Mouse (Mus musculus) forebrain, embryonic 14.5 days (tissue): ENCODE data around the gene Scyl3. TPM values are rescaled to one million over a fixed set of nuclear protein-coding genes. Genes with fewer than 3 reads are reported as not detected.

Experiments
- ATAC-seq: fragments of 200-750 bp; cut with Nextera tagmentation; 2 replicates; pipeline ENCODE4 v1.8.0; 2017; ENCODE audit warnings: mild to moderate bottlenecking, moderate library complexity
- DNase-seq: peaks from one replicate; pipeline ENCODE4 v3.0.0-alpha.2; 2015; ENCODE audit warnings: low spot score
- H3K27ac ChIP-seq: fragments of 300-500 bp; sonication (generic); 2 replicates; pipeline ENCODE4 v1.5.1; 2014; ENCODE audit warnings: low read depth, mild to moderate bottlenecking, control low read depth, low read length, moderate library complexity
- H3K27me3 ChIP-seq: fragments of 300-500 bp; sonication (generic); replicated peaks from 2 replicates; pipeline ENCODE4 v1.6.1; 2014; ENCODE audit warnings: low read length, control low read depth, mixed read lengths; ENCODE audit not compliant: control insufficient read depth, insufficient read depth
- H3K36me3 ChIP-seq: fragments of 300-500 bp; sonication (generic); 2 replicates; pipeline ENCODE4 v1.6.1; 2014; ENCODE audit warnings: low read length, control low read depth; ENCODE audit not compliant: control insufficient read depth, insufficient read depth
- H3K4me1 ChIP-seq: fragments of 300-500 bp; sonication (generic); 2 replicates; pipeline ENCODE4 v1.6.1; 2014; ENCODE audit warnings: antibody characterized with exemption, low read length, control low read depth; ENCODE audit not compliant: control insufficient read depth, insufficient read depth
- H3K4me2 ChIP-seq: fragments of 300-500 bp; sonication (generic); 2 replicates; pipeline ENCODE4 v1.6.1; 2014; ENCODE audit warnings: mild to moderate bottlenecking, control low read depth, low read length
- H3K4me3 ChIP-seq: fragments of 300-500 bp; sonication (generic); 2 replicates; pipeline ENCODE4 v1.5.1; 2014; ENCODE audit warnings: low read depth, low read length, control low read depth
- H3K9ac ChIP-seq: fragments of 300-500 bp; sonication (generic); 2 replicates; pipeline ENCODE4 v1.6.1; 2014; ENCODE audit warnings: mild to moderate bottlenecking, low read length, control low read depth, moderate library complexity
- H3K9me3 ChIP-seq: fragments of 300-500 bp; sonication (generic); replicated peaks from 2 replicates; pipeline ENCODE4 v1.6.1; 2016; ENCODE audit warnings: low read length, control low read depth, mixed read lengths; ENCODE audit not compliant: control insufficient read depth
- WGBS: fragments of 180-500 bp; shearing (Covaris S2); extraction: QIAGEN DNeasy Blood & Tissue Kit; methylation state at CpG from one replicate; pipeline ENCODE4 v1.1.7; 2014; 5-methylcytosine and 5-hydroxymethylcytosine counted together
- polyA plus RNA-seq: library from polyadenylated mRNA; unstranded; fragments of >200 nt; fragmentation: Nextera tagmentation; extraction: Ambion mirVana; gene quantifications from 2 replicates; pipeline ENCODE4 v1.2.1, GENCODE M21; 2014

Gene Scyl3
- polyA plus RNA-seq, 1 experiment from 2014 or later: 17.5 TPM

DNA sequence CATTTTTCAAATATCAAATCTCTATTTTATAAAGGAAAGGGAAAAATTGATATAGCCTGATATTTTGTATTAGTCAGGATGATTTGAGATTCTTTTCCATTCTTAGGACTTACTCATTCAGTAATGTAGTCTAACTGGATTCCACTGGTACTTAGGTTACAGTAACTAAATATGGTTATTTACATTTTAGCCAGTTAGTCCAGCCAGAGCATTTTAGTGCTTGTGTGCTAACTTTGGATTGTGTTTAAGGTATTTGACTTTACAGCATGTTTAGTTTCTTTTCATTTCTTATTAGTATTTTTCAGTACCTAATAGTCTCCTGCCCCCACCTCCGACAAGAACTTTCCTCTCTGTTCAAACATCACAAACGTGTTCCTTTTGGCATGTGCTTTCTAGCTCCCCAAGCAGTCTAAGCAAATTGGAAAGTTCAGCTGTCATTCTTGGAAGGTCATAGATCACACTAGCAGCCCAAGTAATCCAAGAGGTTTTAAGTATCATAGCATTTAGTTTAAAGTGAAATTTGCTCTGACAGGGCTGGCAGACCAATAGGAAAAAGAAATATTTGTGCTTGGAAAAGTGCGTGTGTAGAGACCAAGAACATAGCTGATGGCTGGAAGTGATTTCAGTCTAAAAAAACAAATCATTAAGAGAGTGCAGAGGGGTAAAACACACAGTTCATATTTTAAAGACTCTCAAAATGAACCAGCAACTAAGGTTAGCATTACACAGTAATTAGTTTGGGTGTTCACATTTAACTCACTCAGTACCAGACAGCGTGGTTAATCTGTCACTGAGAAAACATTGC, 21.7 kb upstream of the Scyl3 start:
- WGBS: 78% methylated on average over 4 of the region's 4 CpGs
- Histone ChIP-seq H3K27ac (no peak overlapping the region), H3K4me3 (no peak overlapping the region), H3K4me1 (no peaks in the 10 kb centered on the region), H3K4me2 (no peak overlapping the region), H3K27me3 (no peaks in the 10 kb centered on the region), H3K9ac (no peak overlapping the region), H3K36me3 (no peaks in the 10 kb centered on the region), H3K9me3 (no peaks in the 10 kb centered on the region)
- ATAC-seq: no peak
- no peak for DNase-seq

DNA sequence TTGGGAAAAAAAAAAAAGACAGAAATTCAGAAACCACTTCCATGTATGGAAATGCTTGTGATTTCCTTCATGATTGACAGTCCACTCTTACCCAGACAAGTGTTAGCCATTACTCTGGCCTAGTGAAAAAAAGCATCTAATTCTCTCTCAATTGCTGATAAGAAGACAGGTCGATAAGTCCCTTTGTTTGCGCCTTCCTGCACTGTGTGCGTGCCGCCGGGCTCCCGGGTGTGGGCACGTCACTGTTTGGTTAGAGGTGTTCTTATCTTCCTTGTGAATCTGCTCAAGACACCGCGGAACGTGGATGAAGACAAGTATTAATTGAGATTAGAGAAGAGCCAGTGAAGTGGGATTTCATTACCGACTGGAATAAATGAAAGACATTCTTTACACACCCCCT, 20.5 kb upstream of the Scyl3 start:
- Histone ChIP-seq H3K4me2 (no peak overlapping the region), H3K9me3 (no peaks in the 10 kb centered on the region), H3K27ac (no peak overlapping the region), H3K27me3 (no peaks in the 10 kb centered on the region), H3K4me3 (no peak overlapping the region), H3K36me3 (no peaks in the 10 kb centered on the region), H3K4me1 (no peaks in the 10 kb centered on the region), H3K9ac (no peak overlapping the region)
- 67% methylated on average over 11 of the region's 11 CpGs for WGBS
- ATAC-seq (peak; percentile 49; the same call in 1 of the 2 replicates), DNase-seq (peak; percentile 9)

DNA sequence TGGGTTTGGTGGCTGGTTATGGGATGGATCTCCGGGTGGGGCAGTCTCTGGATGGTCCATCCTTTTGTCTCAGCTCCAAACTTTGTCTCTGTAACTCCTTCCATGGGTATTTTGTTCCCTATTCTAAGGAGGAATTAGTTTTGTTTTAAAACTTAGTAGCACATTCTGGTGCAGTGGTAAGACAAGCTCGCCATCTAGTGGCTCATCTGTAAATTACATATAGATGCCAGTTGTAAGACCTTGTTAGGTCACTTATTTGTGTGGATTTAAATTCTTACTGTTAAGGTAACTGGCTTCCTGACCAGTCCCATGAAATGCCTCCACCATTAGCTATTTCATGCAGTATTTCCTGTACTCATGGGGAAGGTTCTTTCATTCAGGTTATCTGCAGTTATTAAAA, 18.6 kb upstream of the Scyl3 start:
- ATAC-seq (peak; percentile 77; the same call in 1 of the 2 replicates), DNase-seq (peak; percentile 78)
- no peaks in the 10 kb centered on the region for H3K9me3 ChIP-seq
- no peak overlapping the region for H3K4me3 ChIP-seq
- WGBS: 10% methylated on average over 2 of the region's 2 CpGs
- no peak overlapping the region for H3K4me2 ChIP-seq
- no peak overlapping the region for H3K9ac ChIP-seq
- no peak overlapping the region for H3K27ac ChIP-seq
- no peaks in the 10 kb centered on the region for H3K4me1 ChIP-seq
- H3K36me3 ChIP-seq: no peaks in the 10 kb centered on the region
- no peaks in the 10 kb centered on the region for H3K27me3 ChIP-seq

DNA sequence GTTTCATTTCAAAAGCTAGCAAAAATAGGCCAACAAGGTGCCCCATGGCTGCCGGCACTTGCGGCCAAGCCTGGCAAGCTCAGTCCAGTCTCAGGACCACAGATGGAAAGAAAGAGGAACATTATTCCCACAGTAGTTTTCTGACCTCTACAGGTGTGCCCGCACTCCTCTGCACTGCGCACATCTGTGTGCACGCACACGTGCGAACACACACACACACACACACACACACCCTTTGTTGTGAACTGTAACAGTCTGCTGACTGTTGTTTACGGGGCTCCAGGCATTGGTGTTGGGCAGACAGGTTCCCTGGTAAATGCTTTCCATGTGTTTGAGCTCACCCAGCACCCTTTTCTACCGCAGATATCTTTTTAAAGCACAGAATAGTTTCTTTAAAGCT, 18.1 kb upstream of the Scyl3 start:
- Histone ChIP-seq H3K4me2 (no peak overlapping the region), H3K27ac (no peak overlapping the region), H3K4me1 (no peaks in the 10 kb centered on the region), H3K9ac (no peak overlapping the region), H3K9me3 (no peaks in the 10 kb centered on the region), H3K27me3 (no peaks in the 10 kb centered on the region), H3K36me3 (no peaks in the 10 kb centered on the region), H3K4me3 (no peak overlapping the region)
- 95% methylated on average over 9 of the region's 9 CpGs for WGBS
- ATAC-seq (0 out of 2 replicates have a peak, but pooled peaks have one; percentile 27), DNase-seq (no peak)

DNA sequence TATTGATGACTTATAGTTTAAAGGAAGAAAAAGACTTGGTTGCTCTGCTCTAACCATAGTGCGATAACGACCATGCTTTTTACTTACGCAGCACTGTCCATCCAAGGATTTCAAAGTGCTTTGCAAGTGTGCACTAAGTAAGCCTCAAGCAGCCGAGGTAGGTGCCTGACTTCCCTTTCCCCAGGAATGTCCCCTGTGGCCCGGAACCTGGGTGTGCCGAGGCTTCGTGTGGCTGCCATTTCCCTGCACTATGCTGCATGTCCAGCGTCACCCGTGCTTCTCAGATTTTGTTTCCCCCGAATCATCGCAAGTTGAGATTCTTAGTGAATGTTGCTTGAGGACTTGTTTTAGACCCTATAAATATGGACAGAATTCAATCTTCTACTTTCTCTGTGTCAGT, 16.9 kb upstream of the Scyl3 start:
- Histone ChIP-seq H3K27me3 (no peaks in the 10 kb centered on the region), H3K4me3 (no peak overlapping the region), H3K4me1 (no peaks in the 10 kb centered on the region), H3K4me2 (no peak overlapping the region), H3K27ac (no peak overlapping the region), H3K9ac (no peak overlapping the region), H3K36me3 (peaks cover 2% of the 10 kb centered on the region; the same call in 1 of the 2 replicates), H3K9me3 (no peaks in the 10 kb centered on the region)
- ATAC-seq (no peak), DNase-seq (no peak)
- WGBS: 91% methylated on average over 11 of the region's 11 CpGs

DNA sequence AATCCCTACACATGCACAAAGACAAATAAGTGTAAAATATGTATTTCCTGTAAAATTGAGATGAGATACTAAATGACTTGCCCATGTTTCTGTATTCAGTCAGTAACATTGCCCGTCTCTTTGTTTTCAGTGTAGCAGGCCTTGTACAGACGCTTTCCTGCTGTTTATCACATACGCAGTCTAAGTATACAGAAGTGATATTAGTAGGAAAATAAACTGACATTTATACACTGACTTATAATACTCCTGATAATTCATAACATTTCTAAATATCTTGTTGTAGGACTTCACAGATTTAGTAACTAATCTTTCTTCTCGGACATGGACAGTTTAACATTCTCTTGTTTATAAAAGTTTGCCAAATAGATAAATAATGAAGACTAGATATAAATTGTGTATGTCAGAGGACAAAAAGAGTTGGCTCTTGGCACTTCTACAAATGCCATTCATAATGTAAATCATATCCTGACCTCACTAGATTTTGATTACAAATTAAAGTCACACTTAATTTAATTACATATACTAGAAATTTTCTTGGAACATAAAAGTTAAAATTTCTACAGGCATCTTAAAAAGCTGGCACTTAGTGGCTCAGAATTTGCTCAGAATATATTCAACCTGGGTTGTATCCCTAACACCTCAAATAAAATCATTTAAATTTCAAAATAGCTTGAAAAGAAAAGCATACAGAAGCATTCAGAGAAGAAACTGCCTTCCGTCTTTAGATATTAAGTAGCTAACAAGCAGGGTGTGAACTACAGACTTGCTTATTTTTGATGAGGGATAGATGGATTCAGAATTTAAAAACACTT, 11.3 kb upstream of the Scyl3 start:
- 94% methylated on average over 5 of the region's 5 CpGs for WGBS
- no peak overlapping the region for H3K9ac ChIP-seq
- no peak overlapping the region for H3K4me2 ChIP-seq
- peaks cover 6% of the 10 kb centered on the region; the same call in 1 of the 2 replicates for H3K36me3 ChIP-seq
- H3K4me3 ChIP-seq: no peak overlapping the region
- ATAC-seq (no peak), DNase-seq (no peak)
- no peaks in the 10 kb centered on the region for H3K27me3 ChIP-seq
- no peaks in the 10 kb centered on the region for H3K4me1 ChIP-seq
- H3K27ac ChIP-seq: no peak overlapping the region
- no peaks in the 10 kb centered on the region for H3K9me3 ChIP-seq

DNA sequence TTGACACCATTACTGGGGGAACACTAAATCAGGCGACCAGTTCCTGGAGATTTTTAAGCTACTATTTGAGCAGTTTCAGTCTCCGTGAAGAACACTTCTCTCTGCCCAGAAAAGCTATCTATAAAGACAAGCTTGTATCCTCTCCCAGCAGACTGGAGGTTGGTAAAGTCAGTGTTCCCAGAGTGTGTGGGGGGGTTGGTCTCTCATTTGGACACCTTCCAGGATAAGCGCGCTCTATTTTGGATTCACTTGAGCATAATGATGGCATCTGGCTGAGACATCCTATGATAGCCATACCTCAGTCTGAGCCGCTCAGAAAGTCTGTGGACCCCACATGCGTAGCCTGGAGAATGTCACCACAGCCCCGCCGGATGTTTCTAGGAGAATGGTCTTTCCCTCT, 4.8 kb upstream of the Scyl3 start:
- Histone ChIP-seq H3K4me3 (no peak overlapping the region), H3K27ac (no peak overlapping the region), H3K4me2 (no peak overlapping the region), H3K36me3 (no peaks in the 10 kb centered on the region), H3K27me3 (no peaks in the 10 kb centered on the region), H3K9ac (no peak overlapping the region), H3K4me1 (no peaks in the 10 kb centered on the region), H3K9me3 (no peaks in the 10 kb centered on the region)
- DNase-seq: no peak
- no peak for ATAC-seq
- 89% methylated on average over 8 of the region's 8 CpGs for WGBS

DNA sequence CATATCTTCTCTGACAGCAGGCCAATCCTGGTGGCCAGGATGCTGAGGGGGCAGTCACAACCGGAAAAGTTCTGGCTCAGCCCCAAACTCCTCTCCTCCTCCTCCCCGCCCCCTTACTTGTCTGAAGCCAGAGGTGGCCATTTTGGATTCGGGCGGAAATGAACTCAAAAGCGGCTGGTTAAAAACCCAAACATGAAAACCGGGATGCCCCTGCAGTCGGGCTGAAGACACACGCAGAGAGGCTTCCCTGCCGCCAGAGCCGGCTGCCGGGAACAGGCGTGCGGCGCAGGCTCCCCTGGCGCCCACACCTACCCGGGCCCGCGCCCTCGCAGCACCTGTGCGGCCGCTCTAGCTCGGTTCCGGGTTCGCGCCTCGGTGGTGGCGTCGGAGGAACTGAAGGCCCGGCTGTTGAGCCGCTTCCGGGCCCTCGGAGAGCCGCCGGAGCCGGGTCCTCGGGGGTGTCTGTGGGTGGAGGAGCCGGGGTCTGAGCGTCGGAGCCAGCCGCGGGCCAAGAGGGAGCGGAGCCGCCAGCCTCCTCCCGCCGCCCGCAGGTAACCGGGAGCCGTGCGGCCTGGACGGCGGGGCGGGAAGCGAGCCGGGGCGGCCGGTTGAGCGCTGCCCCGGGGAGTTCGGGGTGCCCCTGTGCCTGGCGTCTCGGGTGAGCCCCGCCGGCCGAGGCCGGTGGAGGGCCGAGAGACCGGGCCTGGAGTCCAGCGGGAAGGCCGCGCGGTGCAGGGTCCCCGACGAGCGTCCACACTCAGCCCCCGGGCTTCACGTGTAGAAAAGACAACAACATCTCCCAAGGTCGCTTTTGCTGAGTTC, 947 bp downstream of the Scyl3 start:
- Histone ChIP-seq H3K9ac (peak overlapping the region; percentile 93), H3K36me3 (peaks cover 12% of the 10 kb centered on the region), H3K4me1 (peaks cover 6% of the 10 kb centered on the region; the same call in 1 of the 2 replicates), H3K4me3 (peak overlapping the region; percentile 92), H3K27ac (peak overlapping the region; percentile 91), H3K27me3 (no peaks in the 10 kb centered on the region), H3K4me2 (peak overlapping the region; percentile 77), H3K9me3 (no peaks in the 10 kb centered on the region)
- ATAC-seq: peak; percentile 96
- DNase-seq: peak; percentile 97
- under 1% methylated on average over 73 of the region's 77 CpGs for WGBS
